Mouse (Mus musculus): ENCODE data around the gene Slc22a23.

Gene Slc22a23

GRCm38 (mm10) chr13:34342286-34342890, 2.6 kb downstream of the Slc22a23 start:
- DNase-seq = peak; percentile 25

- DNase-seq = no peak
Measured at GRCm38 (mm10) chr13:34336895-34337294, 8.1 kb downstream of the Slc22a23 start.

- DNase-seq = no peak
Measured at GRCm38 (mm10) chr13:34334847-34335246, 10.1 kb downstream of the Slc22a23 start.

DNA sequence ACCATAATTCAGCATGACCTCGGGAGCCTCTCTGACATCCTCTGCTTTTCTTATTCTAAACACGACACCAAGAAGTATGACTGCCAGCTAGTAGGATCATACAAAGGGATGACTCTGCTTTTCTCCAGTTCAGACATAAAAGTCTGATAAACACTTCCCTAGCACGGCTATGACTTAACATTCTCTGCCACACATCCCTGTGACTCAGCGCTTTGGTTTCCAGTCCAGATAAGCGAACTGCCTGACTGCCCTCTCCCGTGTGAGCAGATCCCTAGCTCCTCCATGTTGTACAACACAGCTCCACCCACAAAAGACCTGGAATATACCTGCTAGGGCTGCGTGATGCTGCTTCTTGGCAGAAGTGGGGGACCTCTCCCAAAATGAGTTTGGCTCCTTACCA, 12.2 kb downstream of the Slc22a23 start:
- DNase-seq = no peak

DNA sequence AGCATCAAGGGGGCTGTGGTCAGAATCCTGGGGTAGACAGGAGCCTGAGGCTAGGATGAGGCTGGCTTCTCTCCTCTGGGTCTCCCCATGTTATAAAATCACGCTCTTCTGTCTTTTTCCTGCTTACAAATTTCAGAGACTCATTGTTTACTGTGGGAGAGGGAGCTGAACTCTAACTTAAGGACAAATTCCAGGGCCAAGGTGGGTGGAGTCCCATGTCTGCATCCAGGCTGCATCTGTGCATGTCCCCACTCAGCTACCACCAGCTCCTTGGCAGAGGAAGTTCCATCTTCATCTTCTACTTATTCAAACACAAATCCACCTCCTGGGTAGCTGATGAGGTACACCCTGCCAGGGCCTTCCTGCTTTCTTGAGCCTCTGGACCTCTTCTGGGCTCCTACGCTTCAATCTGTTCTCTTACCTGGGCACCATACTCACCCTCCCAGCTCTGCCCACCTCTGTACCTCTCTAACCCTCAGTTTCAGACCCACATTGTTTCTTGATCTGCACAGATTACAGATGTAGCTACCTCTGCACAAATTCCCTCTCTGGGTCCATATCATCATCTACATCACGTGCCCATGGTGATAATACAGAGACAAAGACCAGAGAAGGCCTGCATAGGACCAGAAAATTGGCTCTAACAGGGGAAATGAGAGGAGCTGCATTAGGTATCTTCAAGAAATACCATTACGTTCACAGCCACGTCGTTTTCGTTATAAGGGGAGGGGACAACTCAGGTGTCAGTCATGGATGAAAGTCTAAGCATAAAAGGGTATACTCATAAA, 13.4 kb downstream of the Slc22a23 start:
- DNase-seq = no peak

DNA sequence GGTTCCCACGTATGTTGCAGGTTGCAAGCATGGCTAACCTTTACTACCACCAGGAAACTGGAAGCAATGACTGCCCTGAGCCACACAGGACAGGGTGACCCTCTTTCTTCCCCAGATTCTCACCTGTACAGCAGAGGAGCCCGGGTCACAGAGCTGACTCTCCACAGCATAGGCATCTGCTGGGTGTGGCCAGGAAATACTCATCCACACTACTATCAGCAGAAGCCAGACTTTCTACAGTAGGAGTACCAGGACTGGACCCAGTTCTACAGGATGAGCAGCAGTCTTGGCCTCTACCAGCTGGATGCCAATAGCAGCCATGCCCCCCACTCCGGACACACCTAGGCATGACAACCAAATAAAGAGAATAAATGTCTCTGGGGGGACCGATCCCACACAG, 15.4 kb downstream of the Slc22a23 start:
- no peak for DNase-seq

DNA sequence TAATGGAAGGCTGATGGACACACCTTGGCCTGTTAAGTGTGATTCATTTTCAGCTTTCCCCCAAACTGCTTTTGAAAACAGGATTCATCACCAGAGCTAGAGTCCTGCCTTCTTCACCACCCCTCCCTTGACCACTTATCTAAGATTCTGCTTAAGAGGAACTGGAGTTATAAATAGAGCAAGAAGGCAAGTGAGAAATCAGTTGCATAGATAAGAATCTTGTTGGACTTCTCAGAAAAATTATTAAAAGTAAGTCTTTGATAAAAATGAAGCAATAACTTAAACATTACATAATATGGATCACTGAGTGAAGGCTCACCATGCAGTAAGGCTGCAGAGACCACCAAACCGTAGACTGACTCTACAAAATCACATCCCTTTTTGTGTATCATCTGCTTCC, 18.0 kb downstream of the Slc22a23 start:
- no peak for DNase-seq

- DNase-seq = no peak
Measured at GRCm38 (mm10) chr13:34323361-34323760, 21.6 kb downstream of the Slc22a23 start.

- no peak for DNase-seq
Measured at GRCm38 (mm10) chr13:34320482-34320881, 24.5 kb downstream of the Slc22a23 start.

GRCm38 (mm10) chr13:34317051-34317450, 27.9 kb downstream of the Slc22a23 start:
- DNase-seq = no peak

GRCm38 (mm10) chr13:34316511-34316910, 28.5 kb downstream of the Slc22a23 start:
- no peak for DNase-seq

GRCm38 (mm10) chr13:34313033-34313491, 31.9 kb downstream of the Slc22a23 start:
- DNase-seq = no peak

- no peak for DNase-seq
Measured at GRCm38 (mm10) chr13:34312346-34313002, 32.5 kb downstream of the Slc22a23 start.

DNA sequence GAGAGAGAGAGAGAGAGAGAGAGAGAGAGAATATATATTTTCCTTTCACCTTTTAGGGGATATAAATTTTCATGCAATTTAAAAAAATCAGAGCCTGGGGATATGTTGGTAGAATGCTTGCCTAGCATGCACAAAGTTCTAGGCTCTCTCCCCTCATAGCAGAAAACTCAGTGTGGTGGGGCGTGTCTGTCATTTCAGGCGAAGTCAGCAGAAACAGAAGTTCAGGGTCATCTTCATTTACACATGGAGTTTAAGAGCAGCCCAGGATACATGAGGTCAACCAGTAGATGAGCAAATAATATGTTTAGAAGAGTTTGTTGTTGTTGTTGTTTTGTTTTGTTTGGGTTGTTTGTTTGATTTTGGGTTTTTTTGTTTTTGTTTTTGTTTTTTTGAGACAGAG, 33.4 kb downstream of the Slc22a23 start:
- no peak for DNase-seq

DNA sequence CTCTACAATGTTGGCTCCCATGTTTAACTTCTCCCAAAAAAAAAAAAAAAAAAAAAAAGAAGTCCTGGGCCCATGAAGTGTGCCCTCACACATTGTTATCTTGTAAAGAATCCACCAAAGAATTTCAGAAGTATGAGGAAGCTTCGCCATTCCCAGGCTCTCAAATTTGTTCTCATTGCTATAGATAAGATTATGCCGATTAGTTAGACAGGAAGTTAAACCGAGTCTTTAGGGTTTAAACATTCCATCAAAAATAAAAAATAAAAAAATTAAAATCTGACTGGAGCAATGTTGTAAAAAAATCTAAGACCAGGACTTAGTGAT, 36.4 kb downstream of the Slc22a23 start:
- DNase-seq = no peak

DNA sequence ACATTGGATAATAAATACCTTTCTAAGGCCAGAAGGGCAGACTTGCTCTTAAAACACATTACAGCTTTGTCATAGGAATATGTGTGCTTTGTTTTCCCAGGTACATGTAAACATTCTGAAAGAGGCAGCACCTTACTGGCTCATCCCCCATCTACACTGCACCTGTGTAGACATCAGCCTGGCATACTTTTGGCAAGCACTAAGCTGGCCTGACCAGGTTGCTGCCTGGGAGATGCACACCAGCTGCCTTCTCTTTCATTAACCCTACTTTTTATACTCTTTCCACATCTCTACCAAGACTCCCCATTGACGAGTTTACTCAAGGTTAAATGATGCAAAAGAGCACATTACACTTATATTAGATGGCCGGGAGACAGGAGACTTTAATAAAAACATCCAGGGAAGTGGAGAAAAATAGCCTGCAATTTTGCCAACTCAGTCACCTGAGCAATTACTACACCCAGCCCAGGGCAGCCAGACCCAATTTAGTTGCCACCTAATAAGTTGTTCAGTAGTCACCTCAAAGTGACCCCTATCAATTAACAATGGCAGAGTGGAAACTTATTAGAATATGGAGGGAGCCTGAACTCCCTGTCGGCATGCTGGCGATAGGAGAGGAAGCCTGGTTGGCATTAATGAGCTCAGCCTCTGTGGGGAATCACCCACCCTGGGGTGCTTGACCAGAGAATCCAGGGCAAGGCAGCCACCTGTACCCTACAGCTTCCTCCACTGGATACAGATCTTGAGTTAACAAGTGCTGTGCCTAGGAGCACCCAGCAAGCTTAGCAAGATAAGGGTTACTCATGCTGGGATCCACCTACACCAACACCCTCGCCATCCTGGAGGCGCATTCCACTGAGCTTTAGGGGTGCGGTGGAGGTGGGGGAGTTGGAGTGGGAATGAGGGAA, 37.0 kb downstream of the Slc22a23 start:
- DNase-seq = no peak

DNA sequence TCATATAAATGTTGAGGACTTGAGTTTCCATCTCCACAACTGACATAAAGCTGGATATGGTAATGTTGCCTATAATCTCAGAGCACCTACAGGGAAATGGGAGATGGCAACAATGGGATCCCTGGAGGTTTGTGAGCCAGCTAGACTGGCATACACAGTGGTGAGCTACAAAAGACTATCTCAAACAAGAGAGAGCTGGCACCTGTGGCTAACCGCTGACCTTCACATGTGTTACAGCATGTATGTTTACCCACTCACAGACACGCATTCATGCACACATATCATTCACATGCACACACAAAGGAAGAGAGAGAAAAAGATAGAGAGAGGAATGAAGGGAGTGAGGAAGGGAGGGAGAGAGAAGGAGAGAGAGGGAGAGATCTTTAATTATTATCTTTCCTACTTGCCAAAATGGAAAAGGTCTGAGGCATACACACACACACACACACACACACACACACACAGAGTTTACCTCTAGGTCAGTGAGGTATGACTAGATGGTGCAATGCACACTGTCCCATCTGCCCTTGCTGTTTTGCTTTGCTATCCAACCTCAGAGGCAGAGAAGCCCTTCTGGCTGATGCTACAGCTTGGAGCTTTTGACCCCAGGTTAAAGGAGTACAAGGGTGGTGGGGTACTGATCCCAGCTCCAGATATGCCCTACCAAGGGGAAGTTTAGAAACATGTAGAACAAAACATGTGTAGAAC, 38.9 kb downstream of the Slc22a23 start:
- no peak for DNase-seq

DNA sequence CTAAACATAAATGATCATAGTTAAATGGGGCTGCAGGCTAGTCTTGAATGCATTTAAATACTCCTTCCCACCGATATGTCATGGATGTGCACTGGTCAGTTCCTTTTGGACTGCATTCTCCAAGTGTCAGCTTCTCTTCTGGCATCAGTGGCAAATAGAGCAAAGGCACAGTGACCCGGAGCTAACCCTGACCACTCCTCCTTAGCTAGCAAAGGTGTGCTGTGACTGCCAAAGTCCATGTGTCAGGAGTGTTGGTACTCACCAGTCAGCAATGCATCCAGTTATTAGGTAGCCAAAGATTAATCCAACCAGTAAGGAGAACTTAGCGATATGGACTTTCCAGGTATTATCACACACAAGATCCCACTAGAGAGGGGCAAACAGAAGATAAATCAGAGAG, 40.1 kb downstream of the Slc22a23 start:
- DNase-seq = no peak

DNA sequence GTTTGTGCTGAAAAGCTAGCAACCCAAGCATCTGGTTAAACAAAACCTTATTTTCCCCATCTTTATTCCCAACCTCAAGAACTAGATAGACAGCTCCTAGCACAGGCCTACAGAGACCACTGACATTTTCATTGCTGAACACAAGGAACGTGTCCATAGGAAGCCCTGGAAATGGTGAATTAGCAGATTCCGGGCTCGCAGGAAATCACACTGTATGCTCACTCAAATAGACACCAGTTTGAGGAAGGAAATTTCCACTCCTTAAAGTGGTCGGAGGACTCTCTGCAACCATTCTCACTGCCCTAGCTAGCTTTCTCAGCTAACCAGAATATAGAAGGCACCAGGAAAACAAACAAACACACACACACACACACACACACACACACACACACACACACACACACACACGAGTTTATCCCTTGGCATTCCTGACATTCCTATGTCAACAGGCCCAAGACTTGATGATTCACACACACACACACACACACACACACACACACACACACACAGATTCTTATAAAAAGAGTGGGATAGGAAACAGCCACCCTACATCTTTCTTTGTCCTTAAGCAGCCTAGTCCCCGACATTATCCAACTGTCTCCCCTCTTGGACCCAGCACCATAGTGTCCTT, 41.5 kb downstream of the Slc22a23 start:
- DNase-seq = no peak

DNA sequence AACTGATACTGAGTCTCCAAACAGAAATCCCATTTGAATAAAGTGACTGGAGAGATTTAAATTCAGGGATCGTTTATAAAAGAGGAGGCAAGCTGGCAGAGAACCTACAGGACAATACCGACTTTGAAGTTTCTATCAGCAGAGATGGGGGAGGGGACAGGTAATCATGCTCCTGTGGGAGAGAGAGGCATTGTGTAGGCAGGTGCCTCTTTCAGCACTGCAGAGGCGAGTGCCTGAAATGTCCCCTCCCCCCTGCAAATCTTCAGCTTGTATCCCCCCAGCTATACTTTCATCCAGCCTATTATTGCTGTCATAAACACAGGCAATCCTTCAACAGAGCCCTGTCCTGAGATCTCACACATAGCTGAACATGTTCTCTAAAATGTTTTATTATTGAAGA, 43.4 kb downstream of the Slc22a23 start:
- DNase-seq = no peak

GRCm38 (mm10) chr13:34299351-34300333, 45.3 kb downstream of the Slc22a23 start:
- no peak for DNase-seq
